Mouse (Mus musculus) spleen, adult 2 months (tissue): ENCODE data around the gene Tnpo2.

Experiments
- CTCF ChIP-seq: fragments of 200-500 bp; IDR thresholded peaks from 2 replicates; pipeline ENCODE4 v1.5.1; 2011; ENCODE audit warnings: mild to moderate bottlenecking, inconsistent platforms; ENCODE audit not compliant: insufficient read depth, insufficient read length, insufficient replicate concordance; ENCODE audit errors: extremely low read depth
- POLR2A ChIP-seq: fragments of 200-500 bp; IDR thresholded peaks from 2 replicates; pipeline ENCODE4 v1.6.1; 2011; ENCODE audit warnings: low read depth, low read length, inconsistent platforms

GRCm38 (mm10) chr8:84995680-84996079 lies 41.0 kb upstream of the Tnpo2 start:
- TF ChIP-seq POLR2A (no peak), CTCF (no peak)
